Comparison of ENCODE assay signal across 27 mouse cellular contexts in genomic region chr7:115462276-115462675, GRCm38 (mm10).
DNase-seq lines count a peak whose midpoint lies in the region; ATAC-seq lines count a peak whose summit lies in the region.
"Had no signal": no experiment of that assay in that cellular context is flagged by ENCODE, and none has a peak within 500 bp of the region (broad histone marks: within the 10 kb centered on the region; RNA-seq: fewer than 3 reads in every experiment).

No protein-coding gene starts in this region.

- H3K27ac ChIP-seq in liver, embryonic 13.5 days = no peak overlapping the region
- no peak overlapping the region for H3K27ac ChIP-seq in liver, embryonic 11.5 days (ENCODE audit: low read depth, low read length)
- H3K27ac ChIP-seq in liver, embryonic 16.5 days (ENCODE audit: low read length) = no peak overlapping the region
- H3K27ac ChIP-seq: embryonic facial prominence, embryonic 13.5 days; forebrain, embryonic 13.5 days; gastrocnemius, adult 2 months; heart, embryonic 13.5 days; hindbrain, postnatal 0 days; kidney, embryonic 15.5 days; liver, embryonic 14.5 days; midbrain, embryonic 13.5 days had no signal

- 0 out of 2 replicates have a peak, but pooled peaks cover 3% of the 10 kb centered on the region for H3K9me3 ChIP-seq in liver, embryonic 13.5 days (replicated peaks)
- H3K9me3 ChIP-seq in liver, embryonic 11.5 days (ENCODE audit: control insufficient read depth, low read length) = no peaks in the 10 kb centered on the region
- no peaks in the 10 kb centered on the region for H3K9me3 ChIP-seq in liver, embryonic 16.5 days (replicated peaks; ENCODE audit: control insufficient read depth, low read length)
- H3K9me3 ChIP-seq: embryonic facial prominence, embryonic 13.5 days; kidney, embryonic 15.5 days had no signal

- no peak overlapping the region for H3K9ac ChIP-seq in liver, embryonic 13.5 days
- H3K9ac ChIP-seq in liver, embryonic 11.5 days (ENCODE audit: low read depth, low read length) = no peak overlapping the region
- no peak overlapping the region for H3K9ac ChIP-seq in liver, embryonic 16.5 days (ENCODE audit: low read depth, low read length)
- H3K9ac ChIP-seq: embryonic facial prominence, embryonic 13.5 days; forebrain, embryonic 13.5 days; heart, embryonic 13.5 days; kidney, embryonic 15.5 days; liver, embryonic 14.5 days; midbrain, embryonic 13.5 days had no signal

- peak; percentile 47; the same call in 1 of the 2 replicates for ATAC-seq in liver, embryonic 13.5 days (ENCODE audit: low read depth)
- ATAC-seq in liver, embryonic 11.5 days (replicated peaks; ENCODE audit: low FRiP score) = no peak
- peak; percentile 61 for ATAC-seq in liver, embryonic 16.5 days (ENCODE audit: low read depth)
- ATAC-seq: activated CD4-positive, CD25-positive, alpha-beta regulatory T cell, adult 4 months; forebrain, embryonic 13.5 days; hindbrain, postnatal 0 days; midbrain, embryonic 13.5 days had no signal

- H3K36me3 ChIP-seq in liver, embryonic 13.5 days = no peaks in the 10 kb centered on the region
- H3K36me3 ChIP-seq in liver, embryonic 11.5 days (ENCODE audit: control insufficient read depth, insufficient read depth, low read length) = no peaks in the 10 kb centered on the region
- no peaks in the 10 kb centered on the region for H3K36me3 ChIP-seq in liver, embryonic 16.5 days (ENCODE audit: control insufficient read depth, insufficient read depth)
- H3K36me3 ChIP-seq: embryonic facial prominence, embryonic 13.5 days; heart, embryonic 13.5 days; kidney, embryonic 15.5 days; midbrain, embryonic 13.5 days had no signal

- H3K27me3 ChIP-seq in liver, embryonic 13.5 days = no peaks in the 10 kb centered on the region
- H3K27me3 ChIP-seq in liver, embryonic 11.5 days (replicated peaks; ENCODE audit: control insufficient read depth, insufficient read depth, low read length) = no peaks in the 10 kb centered on the region
- H3K27me3 ChIP-seq in liver, embryonic 16.5 days (ENCODE audit: control insufficient read depth, insufficient read depth, low read depth, low read length) = no peaks in the 10 kb centered on the region
- H3K27me3 ChIP-seq: forebrain, embryonic 13.5 days; heart, embryonic 13.5 days; kidney, embryonic 15.5 days; midbrain, embryonic 13.5 days had no signal

- 0 out of 2 replicates have a peak, but pooled peaks cover 3% of the 10 kb centered on the region for H3K4me1 ChIP-seq in liver, embryonic 13.5 days (replicated peaks)
- H3K4me1 ChIP-seq in liver, embryonic 11.5 days (replicated peaks; ENCODE audit: control insufficient read depth, insufficient read depth, low read length) = no peaks in the 10 kb centered on the region
- no peaks in the 10 kb centered on the region; the same call in 1 of the 2 replicates for H3K4me1 ChIP-seq in liver, embryonic 16.5 days (ENCODE audit: control insufficient read depth, low read depth, low read length)
- H3K4me1 ChIP-seq: embryonic facial prominence, embryonic 13.5 days; forebrain, embryonic 13.5 days; kidney, embryonic 15.5 days; midbrain, embryonic 13.5 days had no signal

- H3K4me3 ChIP-seq in liver, embryonic 13.5 days (replicated peaks) = no peak overlapping the region
- no peak overlapping the region for H3K4me3 ChIP-seq in liver, embryonic 11.5 days (ENCODE audit: low read depth, low read length)
- H3K4me3 ChIP-seq in liver, embryonic 16.5 days (ENCODE audit: low read depth, low read length) = no peak overlapping the region
- H3K4me3 ChIP-seq: embryonic facial prominence, embryonic 13.5 days; erythroblast, embryonic 14.5 days; forebrain, embryonic 13.5 days; gastrocnemius, adult 2 months; heart, embryonic 13.5 days; kidney, embryonic 15.5 days; megakaryocyte, embryonic 14.5 days; midbrain, embryonic 13.5 days had no signal

- DNase-seq in liver, embryonic 13.5 days = no peak
- no peak for DNase-seq in liver, embryonic 11.5 days (ENCODE audit: low spot score)
- DNase-seq in lung, postnatal 10 days = peak; percentile 11
- DNase-seq in yolk sac, embryonic 10.5 days (ENCODE audit: low spot score) = peak; percentile 58
- DNase-seq in gastrocnemius, adult 8-10 months (ENCODE audit: low spot score in 2 of 2) = no peak
- DNase-seq in layer of hippocampus, postnatal 14 days (ENCODE audit: low spot score in 2 of 2) = no peak
- DNase-seq: adrenal gland, adult 8-10 months; cerebellum, adult 18-20 months; cerebellum, postnatal 14 days; embryo, embryonic 11 days; gastrocnemius, adult 2 months; heart, postnatal 14 days; kidney, adult 11 months; kidney, postnatal 36 days; right cerebral cortex, postnatal 14 days; spleen, adult 18-20 months had no signal

- WGBS in liver, embryonic 13.5 days (ENCODE audit: insufficient replicate concordance) = 41% methylated on average over 4 of the region's 4 CpGs
- 43% methylated on average over 4 of the region's 4 CpGs for WGBS in liver, embryonic 11.5 days
- 43% methylated on average over 4 of the region's 4 CpGs for WGBS in liver, embryonic 16.5 days (ENCODE audit: insufficient replicate concordance)

- no peak overlapping the region for H3K4me2 ChIP-seq in liver, embryonic 13.5 days
- H3K4me2 ChIP-seq in liver, embryonic 11.5 days = no peak overlapping the region
- H3K4me2 ChIP-seq in liver, embryonic 16.5 days (ENCODE audit: low read depth, low read length) = no peak overlapping the region
- H3K4me2 ChIP-seq: embryonic facial prominence, embryonic 13.5 days; forebrain, embryonic 13.5 days; heart, embryonic 13.5 days; kidney, embryonic 15.5 days; midbrain, embryonic 13.5 days had no signal

Comparison
In these comparisons a context has a peak if more than half of its experiments do, and no peak if none do; other contexts are left out.
1. DNase-seq: peak in lung, postnatal 10 days (single experiment) and yolk sac, embryonic 10.5 days (single experiment); none in liver, embryonic 13.5 days (single experiment), liver, embryonic 11.5 days (single experiment), gastrocnemius, adult 8-10 months (0 of 2) and layer of hippocampus, postnatal 14 days (0 of 2).